Mouse (Mus musculus): ENCODE measurements at regions not wholly inside any gene's neighbourhood (a gene's known extent, or its start where the extent isn't known, plus 50 kb on each side); places are given as distances from the start of the nearest gene placed in this dataset.

- no peak for DNase-seq
These were observed 194.2 kb upstream of the Zic1 start for GRCm38 (mm10) chr9:91559794-91560193.

- no peak for DNase-seq
These were observed 181.4 kb upstream of the Zic1 start for GRCm38 (mm10) chr9:91547051-91547450.

GRCm38 (mm10) chr9:91545402-91545801, 179.8 kb upstream of the Zic1 start:
- DNase-seq: no peak

- no peak for DNase-seq
These were observed 163.3 kb upstream of the Zic1 start for GRCm38 (mm10) chr9:91528838-91529475.

GRCm38 (mm10) chr9:91528388-91528787, 162.8 kb upstream of the Zic1 start:
- DNase-seq: no peak

- DNase-seq: no peak
These were observed 154.9 kb upstream of the Zic1 start for GRCm38 (mm10) chr9:91520521-91520920.

GRCm38 (mm10) chr9:91509672-91510071, 144.1 kb upstream of the Zic1 start:
- DNase-seq: no peak

- DNase-seq: no peak
These were observed 138.2 kb upstream of the Zic1 start for GRCm38 (mm10) chr9:91503657-91504329.

GRCm38 (mm10) chr9:91476596-91476995, 111.0 kb upstream of the Zic1 start:
- DNase-seq: no peak

- DNase-seq: no peak
These were observed 97.3 kb upstream of the Zic1 start for GRCm38 (mm10) chr9:91462713-91463425.

- DNase-seq: no peak
These were observed 94.3 kb upstream of the Zic1 start for GRCm38 (mm10) chr9:91459921-91460320.

GRCm38 (mm10) chr9:91456843-91457242, 91.2 kb upstream of the Zic1 start:
- no peak for DNase-seq

- DNase-seq: no peak
These were observed 90.7 kb upstream of the Zic1 start for GRCm38 (mm10) chr9:91456253-91456823.

- DNase-seq: no peak
These were observed 73.5 kb upstream of the Zic1 start for GRCm38 (mm10) chr9:91439106-91439505.
